Mouse (Mus musculus): Measurements from ENCODE around the gene Tcaim. TPM values are rescaled to one million over a fixed set of nuclear protein-coding genes. Genes with fewer than 3 reads are reported as not detected.

Tcaim gene
- polyA plus RNA-seq, 1 experiment from 2014 or later: 5.7 TPM

Other genes with a start within 250 kb of the Tcaim start
- not detected in 2 replicates for gene Topaz1, start 58.2 kb upstream of the Tcaim start, polyA plus RNA-seq (2014; fragmentation: Nextera tagmentation; extraction: Ambion mirVana)
- gene Gm35549, start 38.5 kb downstream of the Tcaim start, polyA plus RNA-seq (2014; fragmentation: Nextera tagmentation; extraction: Ambion mirVana): 0.38 TPM in 1 of 2 replicates, not detected in the other
- gene Zfp445, start 60.5 kb downstream of the Tcaim start, polyA plus RNA-seq (2014; fragmentation: Nextera tagmentation; extraction: Ambion mirVana): 78.9 and 79.9 TPM in 2 replicates
- 2.6 and 3.3 TPM in 2 replicates for gene Zkscan7, start 80.1 kb downstream of the Tcaim start, polyA plus RNA-seq (2014; fragmentation: Nextera tagmentation; extraction: Ambion mirVana)
- 35.1 and 36.5 TPM in 2 replicates for gene Zfp105, start 117.5 kb downstream of the Tcaim start, polyA plus RNA-seq (2014; fragmentation: Nextera tagmentation; extraction: Ambion mirVana)
- gene 1110059G10Rik, start 145.5 kb downstream of the Tcaim start, polyA plus RNA-seq (2014; fragmentation: Nextera tagmentation; extraction: Ambion mirVana): 37.0 and 38.9 TPM in 2 replicates
- gene Kif15, start 145.5 kb downstream of the Tcaim start, polyA plus RNA-seq (2014; fragmentation: Nextera tagmentation; extraction: Ambion mirVana): 61.6 and 67.8 TPM in 2 replicates
- 19.2 and 23.1 TPM in 2 replicates for gene Tmem42, start 215.8 kb downstream of the Tcaim start, polyA plus RNA-seq (2014; fragmentation: Nextera tagmentation; extraction: Ambion mirVana)
- gene Tgm4, start 229.2 kb downstream of the Tcaim start, polyA plus RNA-seq (2014; fragmentation: Nextera tagmentation; extraction: Ambion mirVana): 0.38 and 0.43 TPM in 2 replicates

All from midbrain, embryonic 11.5 days (tissue).